Mouse (Mus musculus): ENCODE data around the gene Pawr.

Gene Pawr

DNA sequence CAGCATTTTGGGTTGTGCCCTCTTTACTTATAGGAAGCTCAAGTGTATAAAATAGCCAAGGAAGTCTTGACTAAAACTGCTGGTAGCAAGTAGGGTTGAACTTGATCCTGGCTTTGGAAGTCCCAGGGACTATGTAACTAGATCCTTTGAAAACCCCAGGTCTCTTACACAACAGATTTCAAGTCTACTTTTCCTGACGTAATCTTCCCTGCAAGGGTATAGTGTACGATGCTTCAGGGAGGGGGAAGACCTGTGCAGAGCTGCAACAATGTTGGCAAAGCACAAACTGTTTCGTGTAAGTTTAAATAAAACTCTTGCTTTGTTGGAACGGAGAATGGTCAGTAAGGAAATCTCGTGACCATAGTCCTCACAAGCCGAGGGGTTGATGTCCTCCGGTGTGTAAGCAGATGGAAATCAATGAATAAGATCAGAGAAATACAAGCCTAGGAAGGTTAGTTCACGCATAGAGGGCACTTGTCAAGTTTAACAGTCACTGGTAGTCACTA is 56.5 kb downstream of the Pawr start:
- DNase-seq (ENCODE audit: extremely low spot score, low read depth, low spot score) = no peak

DNA sequence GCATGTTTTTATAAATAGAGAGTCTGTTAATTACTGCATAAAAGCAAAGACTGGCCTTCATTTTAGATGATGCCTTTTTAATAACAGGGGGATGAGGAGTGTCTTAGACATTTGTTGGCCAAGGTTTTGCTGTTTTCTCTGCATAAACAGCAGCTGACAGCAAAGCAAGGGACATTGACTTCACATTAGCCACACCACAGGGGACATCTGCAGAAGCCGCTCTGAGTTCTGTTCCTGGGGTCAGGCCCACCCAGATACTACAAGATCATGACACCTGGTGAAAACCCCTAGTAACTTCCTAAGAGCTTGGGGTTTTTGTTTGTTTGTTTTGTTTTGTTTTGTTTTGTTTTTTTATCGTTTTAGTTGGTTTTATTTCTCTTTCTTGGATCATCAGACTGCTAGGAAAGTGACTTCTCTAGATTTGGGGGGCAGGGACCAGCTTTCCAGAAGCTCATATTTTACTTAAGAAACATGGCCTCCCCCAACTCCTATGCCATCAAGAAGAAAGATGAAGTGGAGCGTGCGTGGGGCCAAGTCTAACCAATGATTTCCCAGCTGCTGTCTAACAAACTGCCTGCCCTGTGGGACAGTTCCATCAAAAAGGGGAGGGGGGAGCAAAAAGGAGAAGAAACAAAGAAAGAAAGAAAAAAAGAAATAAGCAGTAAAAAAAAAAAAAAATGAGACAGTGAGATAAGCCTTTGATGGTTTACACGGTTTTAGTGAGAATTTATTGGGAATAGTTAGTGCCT is 57.4 kb downstream of the Pawr start:
- no peak for DNase-seq (ENCODE audit: extremely low spot score, low read depth, low spot score)

DNA sequence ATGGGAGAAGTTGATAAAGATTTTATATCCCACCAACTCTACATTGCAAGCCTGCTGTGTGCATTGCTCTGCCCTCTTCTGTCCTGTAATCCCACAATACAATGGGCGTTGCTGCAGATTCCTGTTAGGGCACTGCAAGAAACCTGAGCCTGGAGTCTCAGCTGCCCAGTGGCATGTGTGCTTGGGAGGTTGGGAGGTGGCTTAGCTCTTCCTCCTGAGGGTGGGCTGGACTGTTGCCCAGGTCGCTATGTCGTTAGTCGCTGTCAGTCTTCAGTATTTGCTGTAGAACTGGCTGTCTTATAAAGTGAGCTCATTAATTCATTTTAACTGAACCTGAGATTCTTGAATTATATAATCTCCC is 58.0 kb downstream of the Pawr start:
- DNase-seq (ENCODE audit: extremely low spot score, low read depth, low spot score) = peak; percentile 28

DNA sequence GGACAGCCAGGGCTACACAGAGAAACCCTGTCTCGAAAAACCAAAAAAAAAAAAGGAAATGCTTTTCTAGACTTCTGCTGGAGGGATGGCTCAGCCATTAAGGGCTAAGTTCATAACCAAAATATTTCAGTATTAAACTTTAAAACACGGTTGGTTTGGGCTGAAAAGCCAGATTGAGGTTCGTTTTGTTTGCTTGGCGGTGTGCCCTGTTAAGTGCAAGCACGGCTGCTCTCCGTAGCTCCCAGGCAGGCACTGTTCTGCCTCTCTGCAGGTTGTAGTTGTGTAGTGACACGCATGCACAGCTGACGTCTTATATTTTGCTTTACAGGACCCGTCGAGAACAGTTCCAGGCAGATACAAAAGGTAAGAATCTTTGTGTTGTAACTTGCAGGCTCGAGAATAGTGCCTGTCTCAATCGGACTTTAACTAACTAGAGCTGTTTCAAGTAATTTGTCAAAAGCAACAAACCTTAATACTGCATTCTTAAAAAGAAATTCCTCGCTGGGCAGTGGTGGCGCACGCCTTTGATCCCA is 59.5 kb downstream of the Pawr start:
- DNase-seq (ENCODE audit: extremely low spot score, low read depth, low spot score) = no peak

DNA sequence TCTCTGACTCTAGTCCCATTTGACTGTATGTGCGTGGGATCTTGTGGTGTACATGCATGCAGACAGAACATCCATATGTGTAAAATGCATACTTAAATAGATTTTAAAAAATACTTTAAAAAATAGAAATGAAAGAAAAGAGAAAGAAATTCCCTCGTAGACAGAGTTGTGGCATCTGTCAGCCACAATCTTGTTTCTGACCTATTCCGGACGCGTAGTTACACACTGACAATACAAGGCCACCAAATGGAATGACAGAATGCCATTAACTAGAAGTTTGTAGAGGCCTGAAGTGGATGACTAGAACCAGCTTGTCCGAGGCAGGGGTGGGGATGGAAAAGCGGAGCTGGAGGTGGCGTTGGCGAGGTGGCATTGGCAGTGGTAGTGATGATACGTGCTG is 60.2 kb downstream of the Pawr start:
- no peak for DNase-seq (ENCODE audit: extremely low spot score, low read depth, low spot score)

DNA sequence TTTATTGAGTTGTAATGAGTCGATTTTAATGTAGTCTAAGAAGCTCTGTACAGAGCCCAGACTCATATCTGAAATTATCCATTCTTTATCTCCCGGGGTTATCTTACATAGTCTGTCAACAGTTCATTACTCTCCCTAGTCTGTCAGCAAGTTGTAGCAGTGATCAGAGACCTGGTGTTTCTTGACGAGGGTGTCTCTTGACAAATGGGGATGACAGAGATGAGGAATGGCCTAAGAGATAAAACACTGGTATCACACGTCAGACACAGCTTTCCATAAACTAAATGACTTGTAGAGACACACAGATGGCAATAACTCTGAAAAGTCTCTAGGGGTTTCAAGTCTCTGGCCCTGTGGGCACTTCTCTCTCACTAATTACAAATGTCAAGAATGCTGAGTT is 62.4 kb downstream of the Pawr start:
- DNase-seq (ENCODE audit: extremely low spot score, low read depth, low spot score) = no peak

DNA sequence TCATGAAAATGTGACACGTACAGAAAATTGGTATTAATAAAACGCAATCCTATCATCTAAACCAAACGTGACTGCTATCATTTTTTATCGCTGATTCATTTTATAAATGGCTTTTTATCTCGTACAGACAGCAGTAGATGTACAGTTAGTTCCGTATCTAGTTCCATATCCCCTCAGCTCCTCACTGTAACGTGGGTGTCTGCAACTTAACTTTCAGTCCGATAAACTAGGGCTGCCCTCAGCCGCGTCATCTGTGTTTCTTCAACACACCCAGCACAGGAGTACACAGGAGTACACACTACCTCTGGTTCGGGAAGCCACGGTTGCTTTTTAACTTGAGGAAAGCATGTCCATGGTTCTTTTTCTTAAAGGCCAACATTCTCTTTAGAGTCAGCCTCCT is 63.3 kb downstream of the Pawr start:
- no peak for DNase-seq (ENCODE audit: extremely low spot score, low read depth, low spot score)

DNA sequence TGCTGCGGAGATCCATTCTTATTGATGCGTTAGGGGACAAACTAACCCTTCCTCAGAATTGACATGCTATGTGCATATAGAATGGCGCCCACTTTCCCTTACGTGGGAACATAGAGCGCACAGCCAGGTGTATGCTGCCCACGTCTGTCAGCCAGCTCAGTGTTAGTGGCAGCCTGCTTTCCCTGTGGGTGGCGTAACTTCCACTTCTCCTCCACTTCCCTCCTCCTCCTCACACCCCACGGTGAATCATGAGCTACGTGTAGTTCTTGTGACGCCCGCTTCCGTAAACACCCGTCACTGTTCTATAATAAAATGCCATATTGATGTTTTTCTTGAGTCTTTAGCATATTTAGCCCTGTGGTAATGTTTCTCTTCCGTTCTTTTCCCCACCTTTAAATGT is 63.7 kb downstream of the Pawr start:
- no peak for DNase-seq (ENCODE audit: extremely low spot score, low read depth, low spot score)

DNA sequence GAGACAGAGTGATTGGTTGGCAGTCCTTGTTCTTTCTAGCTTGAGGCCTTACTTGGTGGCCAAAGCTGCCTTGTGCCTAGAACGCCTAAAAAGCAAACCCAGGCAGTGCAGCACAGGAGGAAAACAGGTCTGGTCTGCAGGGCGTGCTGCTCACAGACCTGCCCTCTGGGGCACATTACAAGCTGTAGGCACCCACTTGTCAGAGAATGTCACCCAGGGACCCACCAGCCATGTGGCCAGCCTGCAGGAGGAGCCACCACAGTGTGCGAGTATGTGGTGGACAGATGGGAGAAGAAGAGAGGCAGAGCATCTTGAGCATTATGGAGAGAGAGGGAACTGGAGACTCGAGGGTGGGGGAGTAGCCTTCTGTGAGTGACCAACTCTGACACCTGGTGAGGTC is 70.8 kb downstream of the Pawr start:
- no peak for DNase-seq (ENCODE audit: extremely low spot score, low read depth, low spot score)

DNA sequence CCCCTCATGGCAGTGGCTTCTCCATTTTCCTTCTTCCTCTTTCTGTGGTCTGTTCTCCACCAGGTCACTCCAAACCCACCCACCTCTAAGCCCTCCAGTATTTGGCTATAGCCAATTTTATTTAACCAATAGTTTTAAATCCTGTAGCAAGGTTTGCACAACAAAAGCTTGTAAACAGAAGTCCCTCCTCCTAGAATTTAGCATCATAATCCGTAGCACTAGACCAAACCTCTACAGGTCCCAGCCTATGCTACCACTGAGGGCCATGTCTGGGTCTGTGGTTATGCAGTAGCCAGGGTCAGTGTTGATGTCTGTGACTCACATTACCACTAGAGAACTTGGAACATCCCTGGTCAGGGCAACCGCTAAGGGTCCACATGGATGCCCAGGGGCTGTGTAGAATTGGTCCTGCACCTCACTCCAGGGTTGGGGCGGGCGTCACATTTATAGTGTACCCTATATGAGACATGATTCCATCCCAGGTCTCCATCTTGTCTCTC is 71.5 kb downstream of the Pawr start:
- DNase-seq (ENCODE audit: extremely low spot score, low read depth, low spot score) = no peak

DNA sequence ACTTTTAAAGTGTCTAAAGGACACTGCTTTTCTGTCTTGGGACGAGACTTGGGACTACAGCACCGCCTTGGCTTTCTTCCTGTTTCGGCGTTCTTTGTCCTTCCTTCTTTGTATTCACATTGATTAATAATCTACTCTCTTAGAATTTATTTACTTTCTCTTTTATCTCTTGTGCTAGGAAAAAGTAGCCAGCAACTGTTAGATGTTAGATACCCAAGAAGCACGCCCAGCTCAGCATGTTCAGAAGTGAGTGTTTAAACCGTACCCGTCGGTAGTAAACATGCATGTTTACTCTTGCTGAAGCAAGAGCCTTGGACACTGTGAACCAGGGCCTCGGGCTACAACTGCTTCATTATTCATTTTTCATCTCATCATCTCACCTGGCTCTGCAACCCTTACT is 72.2 kb downstream of the Pawr start:
- no peak for DNase-seq (ENCODE audit: extremely low spot score, low read depth, low spot score)

DNA sequence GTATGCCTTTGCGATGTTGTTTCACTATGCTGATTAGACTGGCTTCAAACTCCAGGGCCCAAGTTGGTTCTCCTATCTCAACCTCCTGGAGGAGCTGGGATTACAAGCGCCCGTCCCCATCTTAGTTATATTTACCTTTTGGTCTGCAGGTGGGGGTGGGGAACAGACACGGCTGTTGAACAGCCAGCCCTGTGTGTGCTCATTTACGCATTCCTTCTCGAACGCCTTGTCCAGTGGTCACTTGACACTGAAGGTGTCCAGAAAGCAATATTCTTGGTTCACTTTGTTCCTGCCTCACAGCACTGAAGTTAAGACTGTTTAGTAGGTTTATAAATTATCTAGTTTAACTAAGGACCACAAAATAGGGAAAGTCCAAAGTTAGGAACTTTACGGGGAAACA is 73.2 kb downstream of the Pawr start:
- DNase-seq (ENCODE audit: extremely low spot score, low read depth, low spot score) = no peak

DNA sequence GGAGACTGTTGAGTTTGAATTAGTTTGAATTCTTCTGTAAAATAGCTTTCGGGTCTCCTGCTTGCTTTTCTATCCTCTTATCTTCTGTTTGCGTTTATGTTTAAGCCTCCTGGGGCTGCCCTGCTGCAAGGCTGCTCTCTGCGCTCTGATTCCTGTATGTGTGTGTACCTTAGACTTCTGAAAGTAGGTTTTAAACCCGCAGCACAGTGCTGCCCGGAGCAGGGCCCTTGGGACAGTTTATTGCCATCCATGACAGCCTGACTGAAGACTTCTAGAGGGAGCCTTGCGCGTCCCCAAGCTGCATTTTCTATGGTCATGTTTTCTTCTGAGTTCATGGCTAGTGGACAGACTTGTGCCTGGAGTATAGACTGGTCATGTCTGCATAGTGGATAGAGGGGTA is 74.0 kb downstream of the Pawr start:
- DNase-seq (ENCODE audit: extremely low spot score, low read depth, low spot score) = no peak

DNA sequence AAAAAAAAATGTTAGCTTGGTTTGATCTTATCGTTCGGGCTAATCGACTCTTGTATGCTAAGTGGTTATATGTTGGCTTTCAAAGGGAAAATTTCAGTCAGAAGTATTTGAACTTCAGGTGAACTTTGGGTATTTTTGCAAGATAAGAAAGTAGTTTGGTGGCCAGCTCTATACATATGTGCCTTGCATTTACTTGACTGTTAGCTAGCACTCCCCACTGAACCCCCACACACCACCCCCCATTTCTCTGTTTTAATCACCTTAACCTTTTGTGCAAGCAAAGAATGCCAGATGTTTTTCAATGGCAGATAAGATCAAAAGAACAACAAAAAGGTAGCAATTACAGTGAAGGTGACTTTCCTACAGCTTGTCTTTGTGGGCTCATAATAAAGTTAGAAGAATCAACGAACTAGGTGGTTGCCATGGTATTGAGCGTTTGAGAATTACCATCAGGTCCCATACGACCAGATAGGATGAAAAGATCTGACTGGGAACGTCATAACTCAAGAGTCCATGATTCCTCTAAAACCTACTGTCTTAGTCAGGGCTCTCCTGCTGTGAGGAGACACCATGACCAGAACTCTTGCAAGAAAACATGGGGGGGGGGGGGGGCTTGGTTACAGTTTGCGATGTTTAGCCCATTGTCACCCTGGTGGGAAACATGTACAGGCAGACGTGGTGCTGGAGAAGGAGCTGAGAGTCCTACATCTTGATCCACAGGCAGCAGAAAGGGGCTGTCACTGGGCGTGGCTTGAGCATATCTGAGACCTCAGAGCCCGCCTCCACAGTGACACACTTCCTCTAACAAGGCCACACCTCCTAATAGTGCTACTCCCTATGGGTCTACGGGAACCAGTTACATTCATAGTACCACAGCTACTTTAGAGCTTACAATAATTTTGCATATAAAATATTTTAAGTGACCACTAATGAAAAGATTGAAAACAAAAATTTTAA is 75.2 kb downstream of the Pawr start:
- no peak for DNase-seq (ENCODE audit: extremely low spot score, low read depth, low spot score)

DNA sequence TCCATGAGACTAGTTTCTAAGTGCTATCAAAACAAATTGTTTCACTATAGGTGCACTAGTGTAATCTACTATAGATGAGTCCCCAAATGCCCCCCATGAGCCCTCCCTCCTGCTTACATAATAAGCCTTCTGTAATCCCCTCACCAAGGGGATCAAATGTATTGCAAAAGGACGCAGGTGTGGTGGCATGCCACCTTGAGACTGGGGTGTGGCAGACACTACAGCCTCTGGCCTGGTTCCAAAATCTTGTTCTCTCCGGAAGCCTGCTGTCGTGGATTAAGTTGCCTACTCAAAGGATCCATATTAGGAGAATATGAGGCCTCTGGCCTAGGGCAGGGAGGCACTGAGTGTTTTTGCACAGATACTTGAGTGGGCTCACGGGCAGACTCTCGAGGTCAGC is 76.1 kb downstream of the Pawr start:
- DNase-seq (ENCODE audit: extremely low spot score, low read depth, low spot score) = no peak

DNA sequence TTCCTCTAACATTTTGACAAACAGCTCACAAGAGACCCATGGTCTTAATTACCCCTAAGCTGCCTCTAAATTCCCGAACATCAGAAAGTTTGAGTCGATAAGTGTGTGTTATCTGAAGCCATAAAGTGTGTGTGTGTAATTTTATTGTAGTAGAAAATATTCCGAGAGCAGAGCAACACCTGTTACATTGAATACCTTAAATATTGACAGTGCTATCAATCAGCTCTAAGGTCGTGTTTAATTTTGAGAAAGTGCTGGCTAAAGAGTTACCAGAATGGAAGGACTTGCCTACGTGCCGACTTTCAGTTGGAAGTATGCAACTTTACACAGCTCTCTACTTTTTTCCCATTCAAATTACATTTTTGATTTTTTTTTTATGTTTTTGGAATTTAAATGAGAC is 76.5 kb downstream of the Pawr start:
- DNase-seq (ENCODE audit: extremely low spot score, low read depth, low spot score) = no peak

DNA sequence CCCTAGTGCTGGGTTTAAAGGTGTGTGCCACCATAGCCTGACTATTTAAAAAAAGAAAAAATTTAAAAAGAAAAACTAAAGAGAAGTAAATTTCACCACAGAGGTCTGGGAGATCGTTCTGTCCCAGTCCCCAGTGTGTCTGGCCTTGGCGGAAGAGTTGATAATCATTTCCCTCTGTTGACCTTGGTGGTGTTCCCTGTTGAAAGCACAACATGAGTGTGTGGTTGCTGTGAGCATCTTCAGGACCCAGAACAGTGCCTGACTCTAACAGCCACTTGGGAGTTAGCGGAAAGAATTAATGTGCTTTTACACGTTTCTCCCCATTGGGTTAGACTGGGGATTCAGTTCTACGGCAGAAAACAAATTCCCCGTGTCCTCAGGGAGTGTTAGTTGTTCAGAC is 77.1 kb downstream of the Pawr start:
- no peak for DNase-seq (ENCODE audit: extremely low spot score, low read depth, low spot score)

DNA sequence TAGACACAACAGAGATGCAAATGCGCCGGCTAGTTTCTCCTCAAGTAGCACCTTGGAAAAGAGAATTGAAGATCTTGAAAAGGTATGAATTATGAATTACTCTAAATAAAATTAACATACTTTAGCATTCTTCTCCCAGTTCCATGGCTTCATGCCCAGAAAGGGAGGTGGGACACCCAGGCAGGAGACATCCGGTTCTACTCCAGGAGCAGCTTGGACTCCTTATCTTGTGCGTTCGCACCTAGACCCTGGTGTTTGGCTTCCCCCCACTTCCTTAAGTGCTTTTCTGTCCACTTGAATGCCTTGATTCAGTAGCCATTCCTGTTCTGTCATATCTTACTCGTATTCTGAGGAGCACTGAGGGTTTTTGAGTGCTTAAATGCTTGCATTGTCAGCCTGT is 77.6 kb downstream of the Pawr start:
- DNase-seq (ENCODE audit: extremely low spot score, low read depth, low spot score) = no peak

DNA sequence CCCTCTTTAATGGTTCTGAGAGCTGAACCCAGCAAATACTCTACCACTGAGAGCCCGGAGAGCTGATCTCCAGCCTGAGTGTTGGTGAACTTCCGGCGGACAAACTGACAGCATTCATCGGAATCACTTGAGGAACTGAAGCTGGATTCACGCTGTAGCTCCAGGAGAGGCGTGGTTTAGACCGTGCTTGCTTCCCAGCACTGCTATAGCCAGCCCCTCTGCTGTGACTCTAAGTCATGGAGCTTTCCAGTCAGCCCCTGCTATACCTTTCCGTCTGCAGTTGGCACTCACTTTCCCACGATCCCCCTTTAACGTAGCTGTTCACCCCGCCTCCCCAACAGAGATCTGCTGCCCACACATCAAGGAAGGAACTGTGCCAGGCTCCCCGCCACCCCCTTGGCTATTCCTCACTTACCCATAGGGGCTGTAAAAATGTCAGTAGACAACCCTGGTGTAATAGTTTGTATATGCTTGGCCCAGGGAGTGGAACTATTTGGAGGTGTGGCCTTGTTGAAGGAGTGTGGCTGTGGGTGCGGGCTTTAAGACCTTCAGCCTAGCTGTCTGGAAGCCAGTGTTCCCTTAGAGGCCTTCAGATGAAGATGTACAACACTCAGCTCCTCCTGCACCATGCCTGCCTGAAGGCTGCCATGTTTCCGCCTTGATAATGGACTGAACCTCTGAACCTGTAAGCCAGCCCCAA is 83.2 kb downstream of the Pawr start:
- DNase-seq (ENCODE audit: extremely low spot score, low read depth, low spot score) = no peak

DNA sequence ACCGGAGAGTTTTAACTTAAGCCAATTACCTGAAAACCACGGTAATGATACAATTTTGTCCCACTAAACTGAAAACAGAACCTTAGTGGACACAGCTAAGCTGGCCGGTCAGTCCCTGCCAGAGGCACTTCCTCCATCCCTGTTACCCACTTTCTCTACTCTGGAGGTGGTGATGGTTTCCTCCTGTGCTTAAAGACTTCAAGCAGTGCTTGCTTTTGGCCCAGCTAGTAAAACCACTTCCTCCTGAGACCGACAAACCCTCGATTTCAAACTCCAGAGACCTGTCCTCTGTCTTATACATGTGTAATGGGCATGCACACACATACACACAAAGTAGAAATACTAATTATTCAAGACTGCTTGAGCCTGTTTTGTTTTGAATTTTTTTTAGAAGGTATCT is 85.5 kb downstream of the Pawr start:
- no peak for DNase-seq (ENCODE audit: extremely low spot score, low read depth, low spot score)

DNA sequence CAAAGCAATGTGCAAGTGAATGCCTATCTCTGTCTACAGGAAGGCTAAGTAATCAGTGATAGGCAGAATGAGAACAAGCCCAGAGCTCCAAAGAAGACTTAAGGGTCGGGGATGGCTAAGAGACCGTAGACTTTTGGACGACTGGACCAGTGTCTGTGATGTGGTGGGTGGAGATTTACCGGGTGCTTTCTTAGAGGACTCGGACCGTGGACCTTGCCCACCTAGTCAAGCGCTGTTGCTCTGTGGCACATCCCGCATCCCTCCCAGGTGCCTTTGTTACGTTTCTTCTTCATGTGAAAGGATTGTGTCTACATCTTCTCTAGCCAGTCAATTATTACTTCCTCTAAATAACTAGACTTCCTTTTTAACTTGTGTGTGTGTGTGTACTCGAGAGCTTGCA is 98.6 kb downstream of the Pawr start:
- no peak for DNase-seq (ENCODE audit: extremely low spot score, low read depth, low spot score)

Data from hindlimb bud, embryonic 11.5 days (tissue).